Mouse (Mus musculus): Measurements from ENCODE around the gene 4931406C07Rik.

- TF ChIP-seq POLR2A (IDR thresholded peaks at IDR 0.05; ENCODE audit: extremely low read depth, insufficient read depth, low read length) (no peak), CTCF (IDR thresholded peaks at IDR 0.05; ENCODE audit: extremely low read depth, insufficient read depth, low read length) (no peak)
These were observed 3.9 kb upstream of the 4931406C07Rik start for GRCm38 (mm10) chr9:15310179-15310578.

All from cortical plate, adult 2 months (tissue).